37 mouse cellular contexts compared by ENCODE assay signal in the genomic region with DNA sequence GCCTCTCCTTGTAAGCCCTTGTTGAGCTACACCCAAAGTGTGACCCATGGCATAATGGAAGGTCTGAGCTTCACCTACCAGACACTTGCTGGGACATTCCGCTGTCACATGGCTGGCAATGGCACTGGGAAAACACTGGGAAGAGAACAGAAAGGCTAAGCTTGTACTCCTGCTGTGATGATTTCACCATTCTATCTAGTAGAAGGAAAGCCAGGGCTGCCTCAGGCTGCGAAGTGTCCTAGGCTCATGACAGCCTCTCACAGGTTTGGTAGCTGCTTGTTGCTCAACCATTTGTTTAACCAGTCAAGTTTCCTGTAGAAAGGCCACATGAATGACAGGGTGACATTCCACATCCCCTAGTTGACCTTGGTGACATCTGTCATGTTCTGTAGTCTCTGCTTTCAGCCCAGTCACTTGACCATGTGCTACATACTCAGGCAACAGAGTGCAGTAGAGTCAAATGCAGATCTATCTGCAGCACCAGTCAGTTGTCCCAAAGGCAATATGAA. TPM values are rescaled to one million over a fixed set of nuclear protein-coding genes. Genes with fewer than 3 reads are reported as not detected.
"Had no signal": no experiment of that assay in that cellular context is flagged by ENCODE, and none has a peak within 500 bp of the region (broad histone marks: within the 10 kb centered on the region; RNA-seq: fewer than 3 reads in every experiment).

No protein-coding gene starts in this region.

- H3K4me3 ChIP-seq: heart, embryonic 13.5 days; heart, embryonic 15.5 days; hindbrain, embryonic 13.5 days; hindbrain, embryonic 15.5 days; layer of hippocampus, adult 2 months; limb, embryonic 13.5 days; limb, embryonic 15.5 days; liver, embryonic 13.5 days had no signal

- H3K27me3 ChIP-seq: heart, embryonic 13.5 days; heart, embryonic 15.5 days; hindbrain, embryonic 13.5 days; hindbrain, embryonic 15.5 days; liver, embryonic 13.5 days had no signal

- DNase-seq: gastrocnemius, postnatal 14 days; gastrocnemius, postnatal 36 days; heart, adult 18-20 months; heart, postnatal 14 days; heart, postnatal 36 days; kidney, adult 18-20 months; kidney, adult 8-10 months; kidney, postnatal 10 days; kidney, postnatal 25 days; kidney, postnatal 4 days; layer of hippocampus, postnatal 36 days; left cerebral cortex, postnatal 4 days; liver, embryonic 13.5 days had no signal

- H3K27ac ChIP-seq: heart, embryonic 13.5 days; heart, embryonic 15.5 days; hindbrain, embryonic 13.5 days; hindbrain, embryonic 15.5 days; hindbrain, postnatal 0 days; layer of hippocampus, adult 2 months; limb, embryonic 13.5 days; limb, embryonic 15.5 days; liver, embryonic 13.5 days had no signal

- H3K4me2 ChIP-seq: heart, embryonic 11.5 days; heart, embryonic 13.5 days; heart, embryonic 15.5 days; hindbrain, embryonic 13.5 days; hindbrain, embryonic 15.5 days; limb, embryonic 13.5 days; limb, embryonic 15.5 days; liver, embryonic 13.5 days had no signal

- ATAC-seq: hindbrain, postnatal 0 days; intestine, postnatal 0 days had no signal

- H3K36me3 ChIP-seq: heart, embryonic 13.5 days; heart, embryonic 15.5 days; hindbrain, embryonic 13.5 days; hindbrain, embryonic 15.5 days; limb, embryonic 13.5 days; limb, embryonic 15.5 days; liver, embryonic 13.5 days had no signal

- H3K9me3 ChIP-seq: heart, embryonic 13.5 days; heart, embryonic 15.5 days; hindbrain, embryonic 13.5 days; hindbrain, embryonic 15.5 days; limb, embryonic 13.5 days; limb, embryonic 15.5 days; liver, embryonic 13.5 days had no signal

- H3K4me1 ChIP-seq: heart, embryonic 13.5 days; heart, embryonic 15.5 days; hindbrain, embryonic 15.5 days; limb, embryonic 13.5 days; limb, embryonic 15.5 days; liver, embryonic 13.5 days had no signal

- H3K9ac ChIP-seq: heart, embryonic 13.5 days; heart, embryonic 15.5 days; hindbrain, embryonic 13.5 days; hindbrain, embryonic 15.5 days; limb, embryonic 13.5 days; limb, embryonic 15.5 days; liver, embryonic 13.5 days had no signal

RNA-seq across cellular contexts. Expression of gene Ttll8, which starts 9.9 kb away (rescaled TPM):
- total RNA-seq: gastrocnemius, adult 18-20 months; gastrocnemius, adult 8-10 months; gastrocnemius, postnatal 14 days; gastrocnemius, postnatal 36 days; granulocyte monocyte progenitor cell, adult 5-6 weeks; heart, adult 18-20 months; heart, postnatal 14 days; heart, postnatal 36 days; hematopoietic stem cell, adult 5-6 weeks had no signal
- polyA plus RNA-seq: heart, embryonic 11.5 days; heart, embryonic 13.5 days; heart, embryonic 15.5 days; heart, postnatal 0 days; hindbrain, embryonic 11.5 days; hindbrain, embryonic 13.5 days; intestine, embryonic 14.5 days; intestine, postnatal 0 days; kidney, embryonic 14.5 days; kidney, embryonic 16.5 days; limb, embryonic 11.5 days; limb, embryonic 13.5 days; limb, embryonic 15.5 days; liver, embryonic 13.5 days had no signal

RNA-seq across cellular contexts. Expression of gene Mlc1, which starts 14.7 kb away (rescaled TPM):
- total RNA-seq: gastrocnemius, adult 18-20 months; gastrocnemius, postnatal 36 days; granulocyte monocyte progenitor cell, adult 5-6 weeks; heart, adult 18-20 months; heart, postnatal 14 days; heart, postnatal 36 days; hematopoietic stem cell, adult 5-6 weeks had no signal
- polyA plus RNA-seq: heart, embryonic 11.5 days; heart, embryonic 15.5 days; intestine, embryonic 14.5 days; intestine, postnatal 0 days; kidney, embryonic 14.5 days; kidney, embryonic 16.5 days; limb, embryonic 11.5 days had no signal

RNA-seq across cellular contexts. Expression of gene Mov10l1, which starts 18.6 kb away (rescaled TPM):
- total RNA-seq: gastrocnemius, adult 18-20 months; gastrocnemius, adult 8-10 months; gastrocnemius, postnatal 14 days; gastrocnemius, postnatal 36 days; granulocyte monocyte progenitor cell, adult 5-6 weeks; hematopoietic stem cell, adult 5-6 weeks; hindbrain, postnatal 0 days; layer of hippocampus, adult 2 months; layer of hippocampus, postnatal 10 days; layer of hippocampus, postnatal 36 days; left cerebral cortex, adult 18-20 months; left cerebral cortex, adult 8-10 months; left cerebral cortex, postnatal 25 days had no signal
- polyA plus RNA-seq: hindbrain, embryonic 11.5 days; hindbrain, embryonic 13.5 days; hindbrain, embryonic 15.5 days; hindbrain, postnatal 0 days; intestine, embryonic 14.5 days; intestine, postnatal 0 days; kidney, embryonic 14.5 days; limb, embryonic 11.5 days; limb, embryonic 13.5 days; liver, embryonic 13.5 days had no signal
